Mouse (Mus musculus) retina, embryonic 14.5 days (tissue): ENCODE measurements around the gene Ubb.

ENCODE experiments used
- DNase-seq: peaks from one replicate; pipeline ENCODE4 v3.0.0-alpha.2; 2015; ENCODE audit warnings: low spot score

Ubb gene

GRCm38 (mm10) chr11:62584671-62585206 lies 33.8 kb downstream of the Ubb start:
- no peak for DNase-seq

GRCm38 (mm10) chr11:62587034-62587433 lies 36.1 kb downstream of the Ubb start:
- DNase-seq: no peak

- no peak for DNase-seq
These were observed 38.4 kb downstream of the Ubb start for GRCm38 (mm10) chr11:62589391-62589790.

- no peak for DNase-seq
These were observed 40.1 kb downstream of the Ubb start for GRCm38 (mm10) chr11:62591026-62591425.

GRCm38 (mm10) chr11:62591904-62592575 lies 41.1 kb downstream of the Ubb start:
- no peak for DNase-seq

- no peak for DNase-seq
These were observed 47.6 kb downstream of the Ubb start for GRCm38 (mm10) chr11:62598571-62598970.

- DNase-seq: no peak
These were observed 51.0 kb downstream of the Ubb start for GRCm38 (mm10) chr11:62601732-62602618.
